In the genomic region with DNA sequence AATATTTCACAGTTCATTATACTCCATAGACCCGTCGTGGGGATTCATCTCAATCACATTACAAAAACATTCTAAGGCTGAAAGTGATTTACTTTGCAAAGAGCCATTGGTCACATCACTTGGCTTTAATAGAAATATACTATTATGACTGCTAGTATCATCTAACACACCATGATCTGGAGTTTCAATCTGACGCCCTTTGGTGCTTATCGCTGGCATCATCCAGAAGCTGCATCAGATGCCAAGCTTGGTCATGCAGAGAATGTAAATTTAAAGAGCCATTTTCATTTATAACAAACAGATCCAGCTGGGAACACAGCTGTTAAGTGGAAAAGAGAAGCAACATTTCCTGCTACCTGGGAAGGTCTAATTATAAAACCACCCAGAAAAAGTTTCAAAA, we compare ENCODE assay signal across 20 mouse cellular contexts. TPM values are rescaled to one million over a fixed set of nuclear protein-coding genes. Genes with fewer than 3 reads are reported as not detected.
"Had no signal": no experiment of that assay in that cellular context is flagged by ENCODE, and none has a peak within 500 bp of the region (broad histone marks: within the 10 kb centered on the region; RNA-seq: fewer than 3 reads in every experiment).

No protein-coding gene starts in this region.

- H3K4me3 ChIP-seq: midbrain, embryonic 10.5 days; midbrain, embryonic 12.5 days; myocyte; neural tube, embryonic 12.5 days had no signal

- H3K4me2 ChIP-seq: lung, embryonic 14.5 days; midbrain, embryonic 12.5 days; neural tube, embryonic 12.5 days had no signal

- H3K36me3 ChIP-seq: midbrain, embryonic 10.5 days; midbrain, embryonic 12.5 days; neural tube, embryonic 12.5 days had no signal

- H3K27me3 ChIP-seq: midbrain, embryonic 12.5 days; neural tube, embryonic 12.5 days had no signal

- H3K9ac ChIP-seq: lung, embryonic 14.5 days; midbrain, embryonic 12.5 days; neural tube, embryonic 12.5 days had no signal

- H3K4me1 ChIP-seq: midbrain, embryonic 10.5 days; midbrain, embryonic 12.5 days; neural tube, embryonic 12.5 days had no signal

- DNase-seq: lung, adult 18-20 months; lung, embryonic 14.5 days; lung, postnatal 10 days; lung, postnatal 4 days; midbrain, embryonic 14.5 days; retina, postnatal 1 day; right cerebral cortex, adult 18-20 months; right cerebral cortex, postnatal 25 days; right cerebral cortex, postnatal 4 days; spleen, adult 18-20 months; thymus, adult 18-20 months; thymus, postnatal 14 days; thymus, postnatal 36 days had no signal

- H3K9me3 ChIP-seq: midbrain, embryonic 10.5 days; midbrain, embryonic 12.5 days; neural tube, embryonic 12.5 days had no signal

- H3K27ac ChIP-seq: midbrain, embryonic 10.5 days; midbrain, embryonic 12.5 days; neural tube, embryonic 12.5 days had no signal

RNA-seq across cellular contexts. Expression of a gene that starts 37.6 kb away (rescaled TPM):
- total RNA-seq: megakaryocyte, adult 5-6 weeks; megakaryocyte-erythroid progenitor cell, adult 5-6 weeks had no signal
- polyA plus RNA-seq: liver, embryonic 16.5 days; myocyte had no signal
